Mouse (Mus musculus) spleen, adult 2 months (tissue): ENCODE results near the gene Apol10a.
"Not testable (repeated sequence)": the region's sequence is repeated elsewhere in the genome, so short reads cannot be mapped to it uniquely, and the experiment has no call there.

Source experiments
- CTCF ChIP-seq: fragments of 200-500 bp; IDR thresholded peaks from 2 replicates; pipeline ENCODE4 v1.5.1; 2011; ENCODE audit warnings: mild to moderate bottlenecking, inconsistent platforms; ENCODE audit not compliant: insufficient read depth, insufficient read length, insufficient replicate concordance; ENCODE audit errors: extremely low read depth
- POLR2A ChIP-seq: fragments of 200-500 bp; IDR thresholded peaks from 2 replicates; pipeline ENCODE4 v1.6.1; 2011; ENCODE audit warnings: low read depth, low read length, inconsistent platforms

- not testable (repeated sequence) for TF ChIP-seq POLR2A, CTCF
Measured at GRCm38 (mm10) chr15:77520596-77520995, 43.7 kb downstream of the Apol10a start.
